25 mouse cellular contexts compared by ENCODE assay signal in the genomic region with DNA sequence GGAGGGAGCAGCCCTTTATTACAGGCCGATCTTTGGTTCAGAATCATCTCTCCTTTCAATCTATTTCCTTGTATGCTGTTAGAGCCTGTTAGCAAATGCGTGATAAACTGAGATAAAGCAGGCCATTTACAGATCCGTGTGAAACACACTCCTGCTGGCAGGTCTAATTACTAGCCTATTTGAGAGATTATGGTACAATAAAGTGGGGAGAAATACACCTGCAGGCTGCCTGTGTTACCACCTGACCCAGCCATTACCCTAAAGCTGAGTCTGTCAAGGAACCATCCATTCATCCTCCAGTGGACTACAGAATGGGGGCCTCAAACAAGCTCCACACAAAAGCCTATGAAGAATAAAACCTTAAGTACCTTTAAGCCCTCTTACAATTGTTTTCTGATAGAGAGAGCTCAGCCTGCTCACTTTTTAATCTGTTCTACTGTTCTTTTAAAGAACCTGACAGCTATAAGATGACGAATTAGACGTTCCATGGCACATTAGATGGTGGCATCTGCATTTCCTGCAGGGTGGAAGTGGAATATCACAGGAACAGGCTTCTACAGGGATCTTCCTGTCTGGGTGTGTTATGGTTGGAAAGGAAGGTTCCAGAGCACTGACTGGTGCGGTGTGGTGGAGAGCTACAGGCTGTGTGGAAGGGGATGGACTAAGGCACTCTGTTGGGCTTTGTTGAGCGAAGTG.
DNase-seq lines count a peak whose midpoint lies in the region; ATAC-seq and TF ChIP-seq lines count a peak whose summit lies in the region.
"Had no signal": no experiment of that assay in that cellular context is flagged by ENCODE, and none has a peak within 500 bp of the region (broad histone marks: within the 10 kb centered on the region; RNA-seq: fewer than 3 reads in every experiment).

No protein-coding gene starts in this region.

- no peak for TF ChIP-seq POLR2A in kidney, adult 2 months (IDR thresholded peaks at IDR 0.05; ENCODE audit: low read depth, low read length)

- intact Hi-C loops in heart, postnatal 25 days (cut with DNase I), result no loop called here

- H3K36me3 ChIP-seq in embryonic facial prominence, embryonic 14.5 days (ENCODE audit: control insufficient read depth, insufficient read depth, low read length), result no peaks in the 10 kb centered on the region
- H3K36me3 ChIP-seq in embryonic facial prominence, embryonic 10.5 days (replicated peaks), result no peaks in the 10 kb centered on the region
- H3K36me3 ChIP-seq in heart, embryonic 11.5 days (ENCODE audit: control insufficient read depth, insufficient read depth, low read length), result no peaks in the 10 kb centered on the region
- H3K36me3 ChIP-seq in intestine, embryonic 14.5 days (ENCODE audit: control insufficient read depth, insufficient read depth, low read length), result no peaks in the 10 kb centered on the region
- no peaks in the 10 kb centered on the region for H3K36me3 ChIP-seq in intestine, postnatal 0 days (ENCODE audit: control insufficient read depth, insufficient read depth)
- H3K36me3 ChIP-seq in kidney, adult 2 months (ENCODE audit: control insufficient read depth, insufficient read depth, low read length), result no peaks in the 10 kb centered on the region
- H3K36me3 ChIP-seq: forebrain, embryonic 15.5 days; kidney, embryonic 15.5 days; liver, embryonic 15.5 days; midbrain, embryonic 10.5 days; midbrain, embryonic 15.5 days had no signal

- DNase-seq in embryonic facial prominence, embryonic 14.5 days (ENCODE audit: low spot score), result no peak
- DNase-seq in embryonic facial prominence, embryonic 10.5 days (ENCODE audit: low spot score), result no peak
- no peak for DNase-seq in heart, postnatal 25 days (ENCODE audit: low spot score)
- DNase-seq in intestine, embryonic 14.5 days (ENCODE audit: low spot score), result no peak
- no peak for DNase-seq in kidney, adult 2 months
- DNase-seq: adrenal gland, adult 2 months; cerebellum, adult 8-10 months; cerebellum, postnatal 25 days; kidney, adult 11 months; kidney, postnatal 25 days; liver; right cerebral cortex, adult 18-20 months; spleen, adult 18-20 months; thymus, postnatal 14 days had no signal

- 78% methylated on average over 7 of the region's 7 CpGs for WGBS in embryonic facial prominence, embryonic 14.5 days
- WGBS in embryonic facial prominence, embryonic 10.5 days, result 79% methylated on average over 7 of the region's 7 CpGs
- WGBS in heart, embryonic 11.5 days (ENCODE audit: insufficient replicate concordance), result 70% methylated on average over 7 of the region's 7 CpGs
- WGBS in intestine, embryonic 14.5 days, result 76% methylated on average over 7 of the region's 7 CpGs
- 58% methylated on average over 7 of the region's 7 CpGs for WGBS in intestine, postnatal 0 days
- 84% methylated on average over 7 of the region's 7 CpGs for WGBS in kidney, adult 2 months

- H3K4me2 ChIP-seq in embryonic facial prominence, embryonic 14.5 days (ENCODE audit: low read depth, low read length), result no peak overlapping the region
- no peak overlapping the region for H3K4me2 ChIP-seq in heart, embryonic 11.5 days
- H3K4me2 ChIP-seq in intestine, embryonic 14.5 days (ENCODE audit: low read length), result no peak overlapping the region
- H3K4me2 ChIP-seq in intestine, postnatal 0 days (replicated peaks; ENCODE audit: low read depth), result no peak overlapping the region
- H3K4me2 ChIP-seq: forebrain, embryonic 15.5 days; kidney, embryonic 15.5 days; liver, embryonic 15.5 days; lung, embryonic 14.5 days; midbrain, embryonic 15.5 days had no signal

- no peak overlapping the region for H3K27ac ChIP-seq in embryonic facial prominence, embryonic 14.5 days (replicated peaks; ENCODE audit: low read depth, low read length)
- no peak overlapping the region for H3K27ac ChIP-seq in embryonic facial prominence, embryonic 10.5 days (replicated peaks)
- H3K27ac ChIP-seq in heart, embryonic 11.5 days (ENCODE audit: low read depth, low read length), result peak overlapping the region; percentile 78; the same call in 1 of the 2 replicates
- no peak overlapping the region for H3K27ac ChIP-seq in intestine, embryonic 14.5 days (ENCODE audit: low read depth)
- no peak overlapping the region for H3K27ac ChIP-seq in intestine, postnatal 0 days (ENCODE audit: low read depth, low read length)
- no peak overlapping the region for H3K27ac ChIP-seq in kidney, adult 2 months (ENCODE audit: insufficient read depth, low read depth, low read length)
- H3K27ac ChIP-seq: forebrain, embryonic 15.5 days; kidney, embryonic 15.5 days; liver, embryonic 15.5 days; midbrain, embryonic 10.5 days; midbrain, embryonic 15.5 days had no signal

- H3K27me3 ChIP-seq in embryonic facial prominence, embryonic 14.5 days (replicated peaks; ENCODE audit: control insufficient read depth, insufficient read depth, low read length), result no peaks in the 10 kb centered on the region
- no peaks in the 10 kb centered on the region for H3K27me3 ChIP-seq in embryonic facial prominence, embryonic 10.5 days (replicated peaks; ENCODE audit: low read depth, poor library complexity, severe bottlenecking)
- no peaks in the 10 kb centered on the region for H3K27me3 ChIP-seq in heart, embryonic 11.5 days (ENCODE audit: control insufficient read depth, insufficient read depth, low read length)
- no peaks in the 10 kb centered on the region for H3K27me3 ChIP-seq in intestine, embryonic 14.5 days (replicated peaks; ENCODE audit: control insufficient read depth, insufficient read depth, low read length)
- H3K27me3 ChIP-seq in intestine, postnatal 0 days (replicated peaks; ENCODE audit: control insufficient read depth, insufficient read depth, low read length), result no peaks in the 10 kb centered on the region
- H3K27me3 ChIP-seq in kidney, adult 2 months (replicated peaks; ENCODE audit: control insufficient read depth, insufficient read depth, low read length), result no peaks in the 10 kb centered on the region
- H3K27me3 ChIP-seq: CH12.LX; forebrain, embryonic 15.5 days; kidney, embryonic 15.5 days; liver, embryonic 15.5 days; midbrain, embryonic 15.5 days had no signal

- no peaks in the 10 kb centered on the region for H3K9me3 ChIP-seq in embryonic facial prominence, embryonic 14.5 days (ENCODE audit: control insufficient read depth, low read length)
- H3K9me3 ChIP-seq in embryonic facial prominence, embryonic 10.5 days, result no peaks in the 10 kb centered on the region
- H3K9me3 ChIP-seq in heart, embryonic 11.5 days (replicated peaks; ENCODE audit: control insufficient read depth, low read length), result no peaks in the 10 kb centered on the region
- no peaks in the 10 kb centered on the region for H3K9me3 ChIP-seq in intestine, embryonic 14.5 days (ENCODE audit: control insufficient read depth, low read length)
- no peaks in the 10 kb centered on the region for H3K9me3 ChIP-seq in intestine, postnatal 0 days (ENCODE audit: control insufficient read depth)
- H3K9me3 ChIP-seq: forebrain, embryonic 15.5 days; kidney, embryonic 15.5 days; liver, embryonic 15.5 days; midbrain, embryonic 10.5 days; midbrain, embryonic 15.5 days had no signal

- H3K9ac ChIP-seq in embryonic facial prominence, embryonic 14.5 days (ENCODE audit: low read depth, low read length), result no peak overlapping the region
- H3K9ac ChIP-seq in heart, embryonic 11.5 days (ENCODE audit: low read depth, low read length), result no peak overlapping the region
- no peak overlapping the region for H3K9ac ChIP-seq in intestine, embryonic 14.5 days (ENCODE audit: low read length)
- no peak overlapping the region for H3K9ac ChIP-seq in intestine, postnatal 0 days (ENCODE audit: low read depth, low read length)
- H3K9ac ChIP-seq: forebrain, embryonic 15.5 days; kidney, embryonic 15.5 days; liver, embryonic 15.5 days; lung, embryonic 14.5 days; midbrain, embryonic 15.5 days had no signal

- no peaks in the 10 kb centered on the region for H3K4me1 ChIP-seq in embryonic facial prominence, embryonic 14.5 days (ENCODE audit: control insufficient read depth, insufficient read depth, low read length)
- no peaks in the 10 kb centered on the region for H3K4me1 ChIP-seq in embryonic facial prominence, embryonic 10.5 days
- peaks cover 37% of the 10 kb centered on the region for H3K4me1 ChIP-seq in heart, embryonic 11.5 days (ENCODE audit: control insufficient read depth, insufficient read depth, low read length)
- H3K4me1 ChIP-seq in intestine, embryonic 14.5 days (replicated peaks; ENCODE audit: control insufficient read depth, insufficient read depth, low read length), result 0 out of 2 replicates have a peak, but pooled peaks cover 2% of the 10 kb centered on the region
- H3K4me1 ChIP-seq in intestine, postnatal 0 days (replicated peaks; ENCODE audit: control insufficient read depth, insufficient read depth, low read length), result no peaks in the 10 kb centered on the region
- H3K4me1 ChIP-seq in kidney, adult 2 months (ENCODE audit: control insufficient read depth, insufficient read depth, low read length), result no peaks in the 10 kb centered on the region
- H3K4me1 ChIP-seq: forebrain, embryonic 15.5 days; liver, embryonic 15.5 days had no signal

- TF ChIP-seq CTCF in intestine, postnatal 0 days (IDR thresholded peaks at IDR 0.05; ENCODE audit: low read depth), result no peak
- TF ChIP-seq CTCF in kidney, adult 2 months (conservative IDR thresholded peaks at IDR 0.05; ENCODE audit: insufficient read depth, insufficient read length, low read depth, low read length), result no peak

- no peak overlapping the region for H3K4me3 ChIP-seq in embryonic facial prominence, embryonic 14.5 days (ENCODE audit: low read depth, low read length)
- no peak overlapping the region for H3K4me3 ChIP-seq in embryonic facial prominence, embryonic 10.5 days
- no peak overlapping the region for H3K4me3 ChIP-seq in heart, embryonic 11.5 days (ENCODE audit: low read depth, low read length)
- no peak overlapping the region for H3K4me3 ChIP-seq in intestine, embryonic 14.5 days (ENCODE audit: low read depth, low read length)
- no peak overlapping the region for H3K4me3 ChIP-seq in intestine, postnatal 0 days (ENCODE audit: low read depth, low read length)
- H3K4me3 ChIP-seq in kidney, adult 2 months (ENCODE audit: insufficient read depth, low read depth, low read length), result no peak overlapping the region
- H3K4me3 ChIP-seq: forebrain, embryonic 15.5 days; kidney, embryonic 15.5 days; liver, embryonic 15.5 days; midbrain, embryonic 10.5 days; midbrain, embryonic 15.5 days had no signal

- peak; percentile 60; the same call in 1 of the 2 replicates for ATAC-seq in embryonic facial prominence, embryonic 14.5 days (ENCODE audit: low read depth)
- no peak for ATAC-seq in heart, embryonic 11.5 days (replicated peaks; ENCODE audit: insufficient number of reproducible peaks, low FRiP score, low TSS enrichment)
- peak; percentile 68; the same call in 1 of the 2 replicates for ATAC-seq in intestine, embryonic 14.5 days (replicated peaks; ENCODE audit: low FRiP score, low TSS enrichment, low read depth)
- no peak for ATAC-seq in intestine, postnatal 0 days
- ATAC-seq: activated CD4-positive, CD25-positive, alpha-beta regulatory T cell, adult 4 months; forebrain, embryonic 15.5 days; hindbrain, embryonic 16.5 days; midbrain, embryonic 15.5 days had no signal

Comparison
In these comparisons a context has a peak if more than half of its experiments do, and no peak if none do; other contexts are left out.
1. ATAC-seq: peak in embryonic facial prominence, embryonic 14.5 days (single experiment) and intestine, embryonic 14.5 days (single experiment); none in heart, embryonic 11.5 days (single experiment) and intestine, postnatal 0 days (single experiment).